Mouse (Mus musculus) urinary bladder, adult 18-20 months (tissue): ENCODE results near the gene Rassf3.

Source experiments
- DNase-seq, 2 experiments: peaks; one replicate each; pipeline ENCODE4 v3.0.0; 2022; ENCODE audit warnings: low spot score in 2 of 2, mixed read lengths in 2 of 2

Gene Rassf3

DNA sequence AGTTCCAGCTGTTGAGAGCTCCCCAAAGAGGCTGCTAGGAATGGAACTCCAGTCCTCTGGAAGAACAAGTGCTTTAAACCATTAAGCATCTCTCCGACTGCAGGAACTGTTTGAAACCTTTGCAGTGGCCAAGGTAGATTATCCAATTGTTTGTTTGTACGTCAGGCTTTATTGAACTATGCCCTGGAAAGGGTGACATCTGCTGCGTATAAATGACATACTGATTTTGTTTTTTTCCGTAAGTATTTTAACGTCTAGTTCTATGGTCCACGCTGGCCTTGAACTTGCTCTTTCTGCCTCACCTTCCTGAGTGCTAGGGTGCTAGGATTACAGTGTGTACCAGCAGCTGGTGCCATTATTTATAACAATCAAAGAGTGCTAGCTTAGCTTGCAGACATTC lies 13.8 kb upstream of the Rassf3 start:
- DNase-seq, result no peak

DNA sequence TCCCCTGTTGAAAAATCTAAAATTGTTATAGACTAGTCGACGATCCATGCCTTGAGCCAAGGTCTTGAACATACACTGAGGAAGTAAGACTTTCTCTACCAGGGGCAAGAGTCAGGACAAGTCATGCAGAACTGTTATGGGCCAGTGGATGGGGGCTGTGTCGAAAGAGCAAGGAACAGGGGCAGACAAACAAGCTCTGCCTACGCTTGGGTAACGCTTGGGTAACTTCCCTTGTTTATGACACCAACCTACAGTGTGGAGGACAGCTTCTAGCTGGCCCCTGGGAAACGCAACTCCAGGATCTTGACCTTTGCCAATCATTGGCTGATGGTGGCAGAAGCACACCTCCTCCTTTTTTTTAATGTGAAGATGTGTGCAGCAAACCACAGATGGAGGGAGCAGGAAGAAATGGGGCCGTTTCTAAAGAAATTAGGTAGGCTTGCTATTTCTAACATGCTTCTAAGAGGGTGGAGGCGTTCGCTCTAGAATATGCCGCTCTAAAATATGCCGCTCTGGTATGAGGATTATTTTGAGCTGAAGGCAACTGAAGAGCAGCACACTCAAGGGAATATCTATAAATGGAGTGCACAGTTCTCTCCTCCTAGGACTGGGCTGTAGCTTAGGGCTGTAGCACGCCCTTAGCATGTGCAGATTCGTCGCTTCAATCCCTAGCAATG lies 12.6 kb upstream of the Rassf3 start:
- no peak for DNase-seq

DNA sequence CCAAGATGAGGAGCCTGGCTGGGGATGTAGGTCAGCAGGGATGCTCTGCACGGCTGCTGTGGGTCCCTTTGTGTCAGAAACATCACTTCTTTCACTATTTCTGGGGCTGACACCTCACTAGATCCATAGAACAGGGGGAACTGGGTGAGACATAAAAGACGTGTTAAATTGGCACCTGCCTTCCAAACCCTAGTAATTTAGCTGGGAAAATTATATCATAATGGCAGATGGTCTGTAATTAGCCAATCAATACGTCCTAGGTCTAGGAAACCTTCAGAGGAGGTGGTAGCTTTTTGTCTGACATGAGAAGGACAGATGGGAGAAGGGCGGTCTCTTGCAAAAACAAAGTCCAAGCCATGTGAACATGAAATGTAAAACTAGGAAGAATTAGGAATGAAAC lies 11.6 kb upstream of the Rassf3 start:
- DNase-seq, result no peak

DNA sequence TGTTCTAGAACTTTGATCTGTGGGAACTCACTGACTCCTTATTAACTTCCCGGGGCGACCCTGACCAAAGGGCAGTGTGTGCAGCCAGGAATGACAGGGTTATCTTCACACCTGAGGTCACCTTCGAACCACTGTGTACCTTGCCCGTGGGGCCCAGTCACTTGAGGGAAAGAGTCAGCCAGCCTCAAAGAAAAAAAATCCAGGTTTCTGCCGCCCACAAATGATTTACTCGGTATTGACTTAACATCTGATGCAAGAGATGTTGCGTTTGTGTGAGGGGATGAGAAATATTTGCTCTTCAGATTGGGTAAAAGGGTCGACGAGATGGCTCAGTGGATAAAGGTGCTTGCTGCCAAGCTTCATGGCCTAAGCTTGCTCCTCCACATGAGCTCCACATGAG lies 10.2 kb upstream of the Rassf3 start:
- DNase-seq, result peak in 1 of 2 experiments; percentile 62

DNA sequence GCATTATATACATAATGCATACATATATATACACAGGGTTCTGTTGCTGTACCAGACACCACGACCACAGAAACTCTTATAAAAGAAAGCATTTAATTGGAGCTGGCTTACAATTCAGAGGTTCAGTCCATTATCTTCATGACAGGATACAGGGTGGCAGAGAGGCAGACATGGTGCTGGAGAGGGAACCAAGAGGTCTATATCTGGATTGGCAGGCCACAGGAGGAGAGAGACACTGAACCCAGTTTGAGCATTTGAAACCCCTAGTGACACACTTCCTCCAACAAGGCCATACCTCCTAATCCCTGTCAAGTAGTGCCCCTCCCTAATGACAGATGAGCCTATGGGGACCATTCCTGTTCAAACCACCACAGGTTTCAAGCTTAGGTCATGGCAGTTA lies 7.2 kb upstream of the Rassf3 start:
- DNase-seq, result no peak

DNA sequence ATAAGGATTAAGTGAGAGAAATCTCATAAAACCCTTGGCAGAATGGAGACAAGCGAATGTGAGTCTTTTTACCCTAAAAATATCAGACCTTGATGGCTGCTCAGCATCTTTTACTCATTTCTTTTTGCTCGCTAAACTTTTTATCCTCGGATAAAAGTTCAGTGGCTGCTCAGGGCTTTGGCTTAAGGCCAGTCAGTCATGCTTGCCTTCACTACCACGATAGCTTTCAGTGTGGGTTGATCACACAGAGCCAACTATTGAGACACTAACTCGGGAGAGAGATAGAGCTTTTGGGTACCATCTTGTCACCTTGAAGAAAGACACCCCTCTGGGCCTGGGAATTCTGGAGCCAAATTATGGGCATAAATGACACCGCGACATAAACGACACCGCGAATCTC lies 5.0 kb upstream of the Rassf3 start:
- DNase-seq, result no peak

DNA sequence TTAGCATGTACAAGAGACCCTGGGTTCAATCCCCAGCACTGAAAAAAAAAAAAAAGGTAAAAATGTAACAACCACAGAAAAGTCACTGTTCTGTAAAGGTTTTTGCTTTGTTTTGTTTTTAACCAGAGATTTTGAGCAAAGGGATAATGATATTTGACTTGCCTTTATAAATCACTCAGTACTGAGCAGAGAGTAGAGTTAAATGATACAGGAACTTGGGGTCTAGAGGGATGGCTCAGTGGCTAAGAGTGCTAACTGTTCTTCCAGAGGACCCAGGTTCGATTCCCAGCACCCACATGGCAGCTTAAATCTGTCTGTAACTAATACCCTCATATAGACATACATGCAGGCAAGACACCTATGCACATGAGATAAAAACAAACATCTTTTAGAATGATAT lies 3.8 kb upstream of the Rassf3 start:
- no peak for DNase-seq

DNA sequence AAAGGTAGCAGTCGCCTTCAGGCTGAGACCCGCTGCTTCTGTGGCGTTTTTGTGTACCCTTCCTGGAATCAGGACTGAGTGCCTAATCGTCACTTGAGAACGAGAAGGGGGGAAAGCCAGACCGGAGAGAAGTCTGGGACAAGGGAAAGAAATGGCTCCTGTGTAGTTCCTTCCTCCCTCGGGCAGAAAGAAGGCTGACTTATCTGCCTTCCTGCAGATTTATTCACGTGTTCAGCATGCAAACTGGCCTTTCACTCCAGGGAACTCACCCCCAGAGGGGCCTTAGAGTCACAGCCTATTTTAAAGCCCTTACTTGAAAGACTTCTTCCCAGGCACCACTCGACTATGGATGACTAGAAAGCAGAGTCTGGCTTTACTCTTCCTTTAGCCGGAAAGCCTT lies 1.3 kb upstream of the Rassf3 start:
- DNase-seq, result no peak

DNA sequence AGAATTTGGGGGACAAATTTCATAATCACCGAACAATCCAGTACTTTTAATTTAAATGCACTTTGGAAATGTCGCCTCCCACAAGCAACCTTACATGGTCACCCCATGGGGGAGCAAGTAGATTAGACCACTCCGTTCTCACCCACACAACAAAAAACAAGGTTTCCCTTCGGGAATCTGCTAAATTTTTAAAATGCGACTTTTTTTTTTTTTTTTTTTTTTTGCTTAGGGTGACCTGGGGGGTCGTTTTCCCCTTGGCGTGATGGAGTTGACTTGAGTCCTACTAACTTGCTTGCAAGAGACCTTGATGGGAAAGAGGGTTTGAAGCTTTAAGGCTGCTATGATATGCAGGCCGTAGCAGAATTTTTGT lies 806 bp upstream of the Rassf3 start:
- DNase-seq, result no peak

DNA sequence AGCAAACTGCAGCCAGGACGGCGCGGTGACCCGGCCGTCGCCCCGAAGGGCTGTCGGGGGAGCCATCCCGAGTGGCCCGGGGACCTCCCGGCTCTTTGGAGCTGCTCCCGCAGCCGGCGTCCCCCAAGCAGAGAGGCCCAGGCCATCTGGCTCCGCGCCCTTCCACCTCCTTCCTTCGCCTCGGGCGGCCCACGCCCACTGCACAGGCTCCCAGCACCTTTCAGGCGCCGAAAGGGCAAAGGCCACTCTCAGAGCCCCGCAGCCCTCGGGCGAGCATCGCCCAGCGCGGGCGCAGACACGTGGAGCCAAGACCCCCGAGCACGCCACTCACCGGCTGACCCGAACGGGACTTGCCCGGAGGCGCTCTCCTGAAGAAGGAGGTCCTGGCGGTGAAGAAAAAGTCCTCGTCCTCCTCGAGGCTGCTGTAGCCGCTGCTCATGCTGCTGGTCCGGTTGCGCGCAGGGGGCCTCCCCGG lies 438 bp downstream of the Rassf3 start:
- DNase-seq, result peak; percentile 39 to 67

DNA sequence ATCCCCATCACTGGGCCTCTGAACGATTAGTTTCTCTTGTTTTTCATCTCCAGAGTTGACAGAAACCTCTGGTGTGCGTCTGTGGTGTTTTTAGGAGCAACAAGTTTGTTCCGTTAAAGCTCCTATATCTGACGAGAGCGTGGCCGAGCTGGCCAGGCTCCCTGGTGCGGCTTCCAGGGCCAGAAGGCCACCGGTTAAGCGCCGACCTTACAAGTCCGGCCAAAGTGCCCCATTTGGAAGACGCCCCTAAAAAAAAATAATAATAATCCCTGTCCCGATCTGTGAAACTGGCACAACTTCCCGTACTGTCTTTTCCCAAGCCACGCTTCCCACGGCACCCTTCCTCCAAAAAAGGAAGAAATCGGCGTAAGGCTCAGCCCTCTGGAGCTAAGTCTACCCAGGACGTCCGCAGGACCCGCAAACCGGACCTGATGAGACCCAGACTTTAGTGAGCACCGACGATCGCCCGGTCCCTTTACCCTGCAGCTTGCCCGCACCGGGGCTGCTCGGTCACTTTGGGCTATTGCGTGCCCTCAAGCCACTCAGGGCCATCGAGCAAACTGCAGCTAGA lies 961 bp downstream of the Rassf3 start:
- DNase-seq, result peak in 1 of 2 experiments; percentile 54

DNA sequence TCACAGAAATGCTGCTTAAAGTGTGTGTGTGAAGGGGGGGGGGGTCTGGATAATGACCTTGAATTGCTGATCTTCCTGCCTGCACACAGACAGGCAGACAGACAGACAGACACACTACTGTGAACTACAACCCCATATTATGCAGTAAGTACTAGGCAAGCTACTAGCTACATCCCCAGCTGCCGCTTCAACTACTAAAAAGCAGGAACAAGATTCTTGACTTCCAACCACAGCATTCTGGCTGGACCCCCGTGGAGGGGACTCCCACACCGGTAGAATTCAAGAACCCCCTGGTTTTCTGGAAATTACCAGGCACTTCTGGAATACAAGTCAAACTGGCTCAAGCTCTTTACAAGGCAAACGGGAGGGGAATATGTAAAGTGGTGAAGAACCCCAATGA lies 1.9 kb downstream of the Rassf3 start:
- no peak for DNase-seq

DNA sequence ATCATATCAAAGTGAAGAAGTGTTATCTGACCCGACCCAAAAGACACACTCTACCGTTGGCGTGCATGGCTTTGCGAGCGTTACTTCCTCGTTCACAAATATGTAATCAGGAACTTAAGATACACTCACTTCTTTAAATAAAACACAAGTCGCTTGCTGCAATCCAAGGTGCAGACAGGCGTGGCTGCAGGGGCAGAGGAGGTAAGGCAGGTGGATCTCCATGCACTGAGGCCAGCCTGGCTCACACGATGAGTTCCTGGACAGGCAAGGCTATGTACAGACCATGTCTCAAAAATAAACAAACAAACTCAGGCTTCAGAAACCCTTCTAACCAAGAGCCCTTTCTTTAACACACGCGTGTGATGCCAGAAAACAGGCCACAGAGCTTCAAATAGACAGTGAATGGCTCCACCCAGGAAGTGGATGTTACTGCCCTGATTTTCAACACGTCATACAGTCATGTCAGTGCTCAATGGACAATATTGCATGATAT lies 2.4 kb downstream of the Rassf3 start:
- DNase-seq, result no peak

DNA sequence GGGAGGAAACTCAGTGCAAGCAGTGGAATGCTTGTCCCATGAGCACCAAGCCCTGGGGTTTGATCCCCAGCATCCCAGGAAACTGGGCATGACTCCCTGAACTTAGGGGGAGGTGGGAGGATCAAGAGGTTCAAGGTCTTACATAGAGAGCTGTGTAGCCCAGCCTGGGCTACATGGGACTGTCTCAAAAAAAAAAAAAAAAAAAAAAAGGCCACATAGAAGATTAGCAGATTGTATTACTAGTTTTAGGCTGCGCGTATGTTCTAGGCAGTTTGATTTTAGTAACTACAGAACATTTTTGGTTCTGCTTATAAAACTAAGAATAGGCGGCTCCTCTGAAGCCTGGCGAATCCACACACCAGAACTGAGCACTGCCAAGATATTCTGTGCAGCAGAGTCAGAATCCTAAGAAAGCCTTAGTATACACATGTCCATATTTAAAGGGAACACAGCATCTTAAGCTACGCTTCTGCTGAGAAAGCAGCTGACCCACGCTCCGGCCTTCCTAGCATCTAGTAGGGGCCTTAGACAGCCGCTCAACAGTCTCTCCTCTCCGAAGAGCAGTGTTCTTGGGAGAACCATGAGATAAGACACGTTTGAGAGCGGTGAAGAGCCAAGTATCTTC lies 3.4 kb downstream of the Rassf3 start:
- no peak for DNase-seq

DNA sequence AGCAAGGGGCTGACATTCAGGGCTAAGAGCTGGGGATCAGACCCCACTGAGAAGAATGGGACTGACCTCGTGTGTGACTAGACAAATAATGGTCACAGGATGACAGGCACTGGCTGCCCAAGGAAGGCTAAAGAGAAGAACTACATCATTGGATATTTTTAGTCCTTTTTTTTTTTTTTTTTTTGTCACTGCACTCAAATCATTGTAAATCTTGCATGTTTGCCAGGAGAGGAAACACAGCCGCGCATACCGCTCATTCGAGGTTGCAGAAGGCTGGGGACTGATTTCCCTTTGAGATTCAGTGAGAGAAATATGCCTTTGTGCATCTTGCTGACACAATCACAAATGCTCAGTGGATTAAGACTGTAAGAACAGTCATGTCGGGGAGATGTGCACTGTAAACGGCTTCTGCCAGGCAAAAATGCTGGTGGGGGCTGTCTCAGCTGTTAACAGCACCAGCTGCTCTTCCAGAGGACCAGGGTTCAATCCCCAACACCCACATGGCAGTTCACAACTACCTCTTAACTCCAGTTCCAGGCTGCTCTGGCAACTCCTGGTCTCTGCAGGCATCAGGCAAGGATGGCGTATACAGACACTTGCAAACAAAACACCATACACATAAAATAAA lies 4.5 kb downstream of the Rassf3 start:
- no peak for DNase-seq

DNA sequence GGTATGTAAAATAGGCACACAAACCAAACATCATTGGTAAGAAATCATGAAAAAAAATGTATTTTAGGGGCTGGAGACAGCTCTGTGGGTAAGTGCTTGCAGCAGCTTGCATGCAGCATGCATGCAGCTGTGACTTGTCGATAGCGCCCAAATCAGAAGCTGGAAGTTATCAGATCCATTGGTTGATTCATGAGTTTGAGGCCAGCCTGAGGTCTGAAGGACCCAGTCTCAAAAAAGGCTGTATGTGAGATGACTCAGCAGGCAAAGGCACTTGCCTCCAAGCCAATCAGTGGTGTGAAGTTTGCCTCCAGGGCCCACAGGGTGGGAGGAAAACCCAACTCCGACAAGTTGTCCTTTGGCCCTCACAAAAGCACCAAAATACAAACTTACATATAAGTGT lies 6.5 kb downstream of the Rassf3 start:
- no peak for DNase-seq

DNA sequence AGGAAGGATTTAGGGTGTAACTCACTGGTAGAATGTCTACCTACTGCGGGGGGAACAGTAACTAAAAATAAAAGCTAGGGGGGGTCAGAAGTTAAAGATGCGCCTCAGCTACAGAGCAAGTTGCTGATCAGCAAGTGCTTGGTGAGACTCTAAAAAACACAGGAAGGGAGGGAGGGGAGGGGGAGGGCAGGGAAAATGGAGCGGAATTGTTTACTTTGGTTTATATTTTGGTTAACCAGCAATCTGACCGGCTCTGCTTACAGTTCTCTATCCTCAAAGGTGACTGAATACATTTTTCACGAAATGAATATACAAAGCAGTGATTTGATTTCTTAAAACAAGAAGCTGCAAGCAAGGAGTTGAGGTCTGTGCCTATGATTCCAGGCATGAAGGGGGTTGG lies 7.2 kb downstream of the Rassf3 start:
- no peak for DNase-seq

DNA sequence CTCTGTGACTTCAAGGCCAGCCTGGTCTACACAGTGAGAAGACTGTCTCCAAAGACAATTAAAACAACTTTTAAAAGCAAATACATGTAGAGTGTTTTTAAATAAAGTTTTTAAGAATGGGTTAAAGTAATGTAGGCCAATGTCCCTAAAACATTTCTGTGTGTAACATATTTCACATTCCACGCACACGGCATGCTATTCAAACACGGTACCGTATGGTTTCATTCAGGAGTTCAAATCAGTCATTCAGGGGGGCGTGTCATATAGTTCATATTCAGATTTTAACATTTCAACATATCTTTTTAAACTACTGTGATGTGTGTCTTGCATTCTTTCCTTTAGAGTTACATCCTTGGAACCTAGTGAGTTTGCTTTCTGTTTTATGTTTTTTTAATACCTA lies 7.9 kb downstream of the Rassf3 start:
- no peak for DNase-seq

DNA sequence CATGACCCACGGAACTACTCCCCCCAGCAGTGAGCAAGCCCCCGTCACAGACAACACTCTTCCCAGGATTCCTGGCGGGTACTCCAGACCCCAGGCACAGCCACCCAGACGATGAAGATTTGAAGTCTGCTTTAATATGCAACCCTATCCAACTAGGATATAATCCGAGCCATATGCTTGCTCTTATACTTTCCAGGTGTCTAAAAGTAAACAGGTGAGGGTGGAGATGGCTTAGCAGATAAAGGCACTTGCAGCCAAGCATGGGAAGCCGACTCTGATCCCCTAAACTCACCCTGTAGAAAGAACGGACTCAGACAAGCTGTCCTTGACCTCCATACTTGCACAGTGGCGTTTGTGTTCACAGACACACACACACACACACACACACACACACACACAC lies 8.4 kb downstream of the Rassf3 start:
- no peak for DNase-seq

DNA sequence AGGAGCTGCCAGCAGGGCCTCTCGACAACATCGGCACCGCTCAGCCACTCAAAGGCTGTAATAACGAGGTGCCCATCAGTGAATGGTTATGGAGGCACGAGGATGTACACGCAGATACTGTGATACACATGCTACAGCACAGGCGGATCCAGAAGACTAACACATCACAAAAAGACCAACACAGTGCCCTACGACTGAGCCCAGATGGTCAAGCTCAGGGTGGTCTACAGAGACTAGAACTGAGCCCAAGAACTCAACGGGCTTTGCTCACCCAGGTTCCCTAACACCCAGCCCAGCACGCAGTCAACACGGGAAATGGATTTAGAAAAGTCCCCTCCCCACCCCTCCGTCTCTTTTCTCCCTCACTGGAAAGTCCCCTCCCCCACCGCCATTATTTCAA lies 9.1 kb downstream of the Rassf3 start:
- no peak for DNase-seq

DNA sequence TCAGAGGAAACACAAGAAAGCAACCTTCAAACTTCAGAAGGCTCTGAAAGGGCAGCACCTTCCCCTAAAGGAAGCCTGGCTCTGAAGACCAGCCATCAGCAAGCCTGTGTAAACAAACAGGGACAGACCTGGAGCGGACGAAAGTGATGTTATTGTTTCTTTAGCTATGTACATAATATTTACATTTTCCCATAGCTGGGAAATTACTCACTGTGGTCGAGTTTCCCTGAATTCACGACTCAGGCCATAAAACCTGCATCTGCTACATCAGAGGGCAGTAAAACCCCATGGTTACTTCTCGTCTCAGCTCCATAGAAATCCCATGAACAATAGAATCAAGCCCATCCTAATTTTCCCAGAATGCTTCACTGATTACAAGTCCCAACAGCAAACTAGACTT lies 11.1 kb downstream of the Rassf3 start:
- no peak for DNase-seq

DNA sequence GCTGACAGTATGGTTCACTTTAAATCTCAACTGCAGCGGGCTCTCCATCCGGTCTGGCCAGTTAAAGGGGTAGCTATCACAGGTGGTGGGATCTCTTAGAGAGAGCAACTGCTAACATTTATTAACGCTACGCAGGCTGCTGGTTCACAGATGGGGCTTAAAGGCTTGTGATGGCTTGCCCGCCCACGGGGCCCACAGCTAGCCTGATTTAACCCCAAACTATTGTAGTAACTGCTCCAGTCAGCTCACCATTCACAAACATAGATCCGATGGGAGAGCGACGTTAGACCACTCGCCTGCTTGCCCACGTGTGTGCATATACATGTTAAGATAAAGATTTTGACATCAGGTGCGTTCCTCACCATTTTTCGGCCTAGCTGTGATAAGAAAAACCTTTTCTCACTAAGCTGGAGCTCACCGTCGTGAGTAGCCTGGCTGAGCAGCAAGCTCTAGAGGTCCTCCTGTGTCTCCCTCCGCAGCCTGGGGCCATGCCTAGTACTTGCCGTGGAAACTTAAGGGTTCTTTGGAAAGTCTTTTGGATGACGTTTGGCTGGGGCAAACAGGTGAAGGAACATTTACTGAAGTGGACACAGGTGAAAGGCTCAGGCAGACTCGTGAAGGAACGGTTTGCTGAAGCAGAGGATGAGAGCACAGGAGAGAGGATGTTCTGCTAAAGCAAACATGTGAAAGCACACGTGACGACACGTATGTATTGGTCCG lies 13.8 kb downstream of the Rassf3 start:
- DNase-seq, result no peak
